Mouse (Mus musculus) ovary, postnatal 10 days (tissue): ENCODE measurements around the gene Wdr34.
"Not testable (repeated sequence)": the region's sequence is repeated elsewhere in the genome, so short reads cannot be mapped to it uniquely, and the experiment has no call there.

Source experiments
- DNase-seq: peaks from one replicate; pipeline ENCODE4 v3.0.0; 2022; ENCODE audit warnings: low spot score

Gene Wdr34

DNA sequence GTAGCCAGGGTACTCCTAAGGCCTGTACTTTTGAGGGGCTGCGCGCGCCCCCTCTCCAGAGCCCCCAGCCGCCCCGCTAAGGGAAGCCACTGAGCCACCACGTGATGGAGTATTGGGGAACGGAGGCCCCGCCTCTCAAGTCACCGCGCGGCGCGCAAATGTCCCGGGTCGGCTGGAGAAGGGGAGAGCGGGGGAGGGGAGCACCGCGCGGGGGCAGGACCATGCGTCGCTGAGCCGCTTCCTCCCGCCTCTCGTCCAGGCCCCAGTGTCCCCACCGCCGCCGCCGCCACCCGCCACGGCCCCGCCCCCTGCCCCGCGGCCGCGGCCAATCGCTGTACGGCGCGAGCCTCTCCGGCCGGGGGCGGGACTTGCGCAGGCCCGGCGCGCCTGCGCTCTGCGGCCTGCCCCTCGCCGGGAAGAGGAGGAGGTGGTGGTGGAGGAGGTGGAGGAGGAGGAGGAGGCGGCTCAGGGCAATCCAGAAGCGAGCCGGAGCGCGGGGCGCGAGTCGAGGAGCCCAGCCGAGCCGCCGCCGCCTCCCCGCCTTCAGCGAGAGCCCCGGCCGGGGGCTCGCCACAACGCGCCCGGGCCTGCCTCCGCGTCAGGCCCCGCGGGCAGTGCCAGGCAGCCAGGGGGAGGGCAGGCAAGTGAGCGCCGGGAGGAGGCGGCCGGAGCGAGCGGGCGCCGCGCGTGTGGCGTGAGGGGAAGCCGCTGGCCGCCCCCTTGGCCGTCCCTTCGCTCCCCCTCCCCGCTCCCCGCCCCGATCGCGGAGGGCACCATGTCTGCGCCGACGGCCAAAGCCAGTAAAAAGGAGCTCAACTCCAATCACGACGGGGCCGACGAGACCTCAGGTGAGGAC is 17.6 kb upstream of the Wdr34 start:
- DNase-seq: peak; percentile 82

DNA sequence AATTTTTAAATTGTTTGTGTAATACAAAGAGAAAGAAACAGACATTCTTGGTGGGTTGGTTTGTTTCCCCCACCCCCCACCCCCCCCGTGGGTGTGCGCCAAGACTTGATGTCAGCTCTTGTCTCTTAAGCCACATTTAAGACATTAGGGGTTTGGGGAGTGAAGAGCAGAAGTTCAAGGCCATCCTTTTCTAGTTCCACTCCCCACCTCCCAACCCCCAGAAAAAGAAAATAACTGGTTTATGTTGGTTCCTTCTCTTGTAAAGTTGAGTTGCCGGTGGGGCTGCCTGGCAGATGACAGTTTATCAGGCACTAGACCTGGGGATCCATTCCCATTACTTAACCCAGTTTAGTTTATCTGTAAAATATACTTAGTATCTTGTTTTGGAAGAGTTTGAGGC is 15.6 kb upstream of the Wdr34 start:
- DNase-seq: no peak

DNA sequence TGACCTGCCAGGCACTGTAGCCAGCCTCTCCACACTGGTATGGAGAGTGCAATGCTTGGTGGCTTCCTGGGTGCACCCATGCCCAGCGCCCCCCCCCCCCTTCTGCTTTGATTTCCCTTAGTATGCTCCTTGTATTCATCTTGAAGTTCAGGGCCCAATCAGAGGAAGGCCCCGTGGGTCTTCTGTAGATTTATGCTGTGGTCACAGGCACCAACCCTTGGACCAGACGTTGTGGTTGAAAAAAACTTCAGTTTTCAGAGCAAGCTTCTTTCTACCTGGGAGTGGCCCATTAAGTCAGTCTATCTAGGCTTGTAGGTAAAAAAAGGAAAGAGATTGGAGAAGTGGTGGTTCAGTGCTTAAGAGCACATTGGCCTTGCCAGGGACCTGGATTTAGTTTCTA is 15.1 kb upstream of the Wdr34 start:
- no peak for DNase-seq

DNA sequence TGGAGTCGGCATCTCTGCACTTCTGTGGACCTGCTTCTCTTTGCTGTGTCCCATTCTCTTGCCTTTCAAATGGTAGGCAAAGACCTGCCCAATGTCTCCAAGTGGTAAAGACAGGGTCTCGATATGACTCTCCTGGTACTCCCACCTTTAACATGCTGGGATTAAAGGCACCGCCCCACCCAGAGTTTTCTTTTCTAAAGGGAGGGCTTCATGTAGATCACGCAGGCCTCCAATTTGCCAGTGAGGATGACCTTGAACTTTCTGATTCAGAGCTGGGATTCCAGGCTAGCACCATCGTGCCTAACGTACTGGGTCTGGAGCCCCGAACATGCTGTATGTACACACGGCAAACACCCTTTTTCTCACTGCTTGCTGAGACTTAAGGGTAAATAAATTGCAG is 14.6 kb upstream of the Wdr34 start:
- no peak for DNase-seq

DNA sequence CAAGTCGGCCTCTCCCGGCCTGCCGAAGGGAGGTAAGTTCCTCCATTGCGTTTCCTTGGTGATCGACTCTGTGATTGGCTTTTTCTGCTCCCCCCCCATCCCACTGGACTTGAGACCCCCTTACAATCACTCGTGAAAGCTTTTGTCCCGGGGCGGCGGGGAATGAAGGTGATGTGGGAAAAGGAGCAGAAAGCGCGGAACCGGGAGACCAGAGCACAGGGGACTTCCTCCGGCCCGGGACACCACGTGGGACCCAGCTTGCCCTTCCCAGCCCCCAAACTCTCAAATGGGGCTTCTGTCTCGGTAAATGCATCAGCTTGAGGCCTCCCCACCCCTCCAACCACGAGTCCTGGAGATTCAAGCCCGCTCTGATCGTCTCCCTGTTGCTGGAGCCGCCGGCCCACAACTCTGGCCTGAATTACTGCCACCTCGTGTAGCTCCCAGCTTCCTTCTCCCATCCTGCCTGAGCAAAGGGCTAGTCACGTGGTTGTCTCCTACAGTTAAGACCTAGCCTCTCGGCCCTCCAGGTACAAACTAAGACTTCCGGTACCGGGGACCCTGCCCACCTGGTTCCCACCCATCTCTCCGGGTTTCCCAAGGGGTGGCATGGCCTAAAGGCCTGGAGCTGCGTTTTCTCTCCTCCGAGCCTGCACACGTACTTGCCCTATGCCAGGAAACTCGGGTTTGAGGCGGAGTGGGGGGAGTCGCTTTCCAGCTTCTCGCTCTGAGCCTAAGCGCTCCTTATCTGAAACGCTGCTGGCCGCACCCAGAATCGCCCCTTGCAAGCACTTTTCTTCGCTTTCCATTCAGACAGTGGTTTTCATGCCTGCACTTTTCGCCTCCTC is 13.8 kb upstream of the Wdr34 start:
- DNase-seq: peak; percentile 52

DNA sequence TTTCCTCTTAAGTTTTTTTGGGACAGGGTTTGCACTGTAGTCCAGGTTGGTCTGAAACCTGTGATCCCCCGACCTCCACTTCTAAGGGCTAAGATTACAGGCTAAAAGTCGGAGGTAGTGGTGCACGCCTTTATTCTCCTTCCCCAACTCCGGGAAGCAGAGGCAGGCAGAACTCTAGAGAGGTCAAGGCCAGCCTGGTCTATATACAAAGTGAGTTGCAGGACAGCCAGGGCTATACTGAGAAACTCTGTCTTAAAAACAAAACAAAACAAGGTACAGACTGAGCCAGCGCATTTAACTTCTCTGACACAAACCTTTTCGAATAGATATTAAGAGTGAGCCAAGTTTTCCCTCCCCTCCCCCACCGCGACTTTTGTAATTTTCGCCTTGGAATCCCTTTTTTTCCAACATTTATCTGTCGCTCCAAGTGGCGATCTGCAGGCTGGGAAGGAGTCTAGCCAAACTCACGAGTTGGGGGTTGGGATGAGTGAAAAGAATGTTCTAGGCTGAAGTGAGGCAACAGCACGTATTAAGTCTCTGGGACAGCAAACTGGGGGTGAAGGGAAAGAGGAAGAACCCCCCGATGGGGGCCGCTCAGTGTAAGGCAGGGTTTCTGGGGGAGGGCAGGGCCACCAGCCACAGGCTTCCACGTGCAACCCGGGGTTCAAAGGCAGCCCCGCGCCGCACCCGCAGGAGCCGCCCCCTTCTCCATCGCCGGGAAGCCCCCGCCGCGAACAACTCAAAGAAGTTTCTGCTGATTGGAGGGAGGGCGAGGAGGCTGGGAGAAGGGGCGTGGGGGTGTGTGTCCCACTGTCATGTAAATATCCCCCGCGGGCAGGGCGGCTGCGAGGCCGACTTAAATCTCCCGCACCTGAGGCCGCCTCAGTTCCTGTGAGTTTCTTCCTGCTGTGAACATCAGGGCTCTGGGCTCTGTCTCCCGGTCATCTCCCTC is 12.8 kb upstream of the Wdr34 start:
- DNase-seq: peak; percentile 51

DNA sequence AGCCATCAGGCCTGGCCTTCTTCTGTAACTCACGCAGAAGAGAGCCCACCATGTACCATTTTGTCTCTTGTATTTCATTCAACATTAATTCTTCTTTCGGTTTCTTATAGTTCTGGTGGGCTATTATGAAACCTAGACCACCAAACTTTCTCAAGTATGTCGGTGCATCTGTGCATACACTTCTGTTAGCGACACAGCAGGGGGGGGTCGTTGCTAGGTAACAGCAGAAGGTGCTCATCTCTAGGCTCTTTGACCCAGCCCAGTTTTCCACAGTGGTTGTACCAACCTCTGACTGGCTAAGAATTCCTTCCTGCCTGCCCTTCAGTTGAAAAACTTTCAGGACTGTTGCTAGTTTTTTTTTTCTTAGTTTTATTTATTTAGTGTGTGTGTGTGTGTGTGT is 9.7 kb upstream of the Wdr34 start:
- DNase-seq: no peak

DNA sequence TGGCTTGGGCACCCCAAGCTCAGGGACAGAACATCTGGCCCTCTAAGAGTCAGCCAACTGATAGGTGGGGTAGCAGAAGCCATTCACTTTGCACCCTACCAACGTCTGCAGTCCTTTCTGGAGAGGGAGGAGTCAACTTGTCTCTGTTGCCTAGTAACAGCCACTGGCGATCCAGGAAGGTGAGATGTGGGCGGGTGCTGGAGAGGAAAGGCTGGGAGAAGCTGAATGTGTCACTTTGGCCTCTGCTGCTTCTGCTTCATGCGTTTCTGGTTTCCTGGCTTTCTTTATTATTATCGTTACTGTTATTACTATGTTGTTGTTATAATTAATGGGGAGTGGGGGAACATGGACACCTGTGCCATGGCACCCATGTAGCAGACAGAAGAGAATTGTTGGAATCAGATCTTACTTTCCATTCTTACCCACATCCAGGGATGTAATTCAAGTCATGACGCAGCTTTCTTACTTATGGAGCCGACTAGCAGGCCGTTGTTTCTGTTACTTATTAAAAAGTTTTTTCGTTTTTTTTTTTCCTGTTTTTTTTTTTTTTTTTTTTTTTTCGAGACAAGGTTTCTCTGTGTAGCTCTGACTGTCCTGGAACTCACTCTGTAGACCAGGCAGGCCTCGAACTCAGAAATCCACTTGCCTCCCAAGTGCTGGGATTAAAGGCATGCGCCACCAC is 8.7 kb upstream of the Wdr34 start, which contains the start of gene Set:
Gene Set (plus strand): TSS at position 156 of the 682 bp plus-strand sequence.
- no peak for DNase-seq

DNA sequence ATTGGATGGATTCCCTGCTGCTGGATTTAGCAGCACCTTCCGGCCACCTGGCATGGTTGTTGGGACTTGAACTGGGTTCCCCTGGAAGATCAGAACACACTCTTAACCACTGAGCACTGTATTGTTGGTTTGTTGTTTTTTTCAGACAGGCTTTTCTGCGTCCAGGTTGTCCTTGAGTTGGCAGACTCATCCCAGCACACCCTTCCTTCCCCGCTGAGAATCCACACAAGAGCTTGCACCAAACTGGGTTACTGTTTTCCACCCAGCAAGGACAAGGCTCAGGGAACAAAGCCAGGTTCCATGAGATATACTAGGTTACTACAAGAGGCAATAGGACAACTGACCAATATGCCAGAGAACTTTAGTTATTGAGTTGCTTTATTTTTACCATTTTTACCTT is 8.1 kb upstream of the Wdr34 start:
- DNase-seq: no peak

DNA sequence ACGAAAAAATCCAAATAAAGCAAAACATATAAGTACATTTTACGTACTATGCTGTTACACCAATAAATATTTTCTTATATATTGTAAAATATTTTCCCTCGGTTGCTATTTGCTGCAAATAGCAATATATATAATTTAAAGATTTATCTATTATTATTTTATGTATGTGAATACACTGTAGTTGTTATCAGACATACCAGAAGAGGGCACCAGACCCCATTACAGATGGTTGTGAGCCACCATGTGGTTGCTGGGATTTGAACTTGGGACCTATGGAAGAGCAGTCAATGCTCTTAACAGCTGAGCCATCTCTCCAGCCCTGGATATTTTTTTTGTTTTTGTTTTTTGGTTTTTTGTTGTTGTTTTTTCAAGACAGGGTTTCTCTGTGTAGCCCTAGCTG is 6.6 kb upstream of the Wdr34 start:
- DNase-seq: not testable (repeated sequence)

DNA sequence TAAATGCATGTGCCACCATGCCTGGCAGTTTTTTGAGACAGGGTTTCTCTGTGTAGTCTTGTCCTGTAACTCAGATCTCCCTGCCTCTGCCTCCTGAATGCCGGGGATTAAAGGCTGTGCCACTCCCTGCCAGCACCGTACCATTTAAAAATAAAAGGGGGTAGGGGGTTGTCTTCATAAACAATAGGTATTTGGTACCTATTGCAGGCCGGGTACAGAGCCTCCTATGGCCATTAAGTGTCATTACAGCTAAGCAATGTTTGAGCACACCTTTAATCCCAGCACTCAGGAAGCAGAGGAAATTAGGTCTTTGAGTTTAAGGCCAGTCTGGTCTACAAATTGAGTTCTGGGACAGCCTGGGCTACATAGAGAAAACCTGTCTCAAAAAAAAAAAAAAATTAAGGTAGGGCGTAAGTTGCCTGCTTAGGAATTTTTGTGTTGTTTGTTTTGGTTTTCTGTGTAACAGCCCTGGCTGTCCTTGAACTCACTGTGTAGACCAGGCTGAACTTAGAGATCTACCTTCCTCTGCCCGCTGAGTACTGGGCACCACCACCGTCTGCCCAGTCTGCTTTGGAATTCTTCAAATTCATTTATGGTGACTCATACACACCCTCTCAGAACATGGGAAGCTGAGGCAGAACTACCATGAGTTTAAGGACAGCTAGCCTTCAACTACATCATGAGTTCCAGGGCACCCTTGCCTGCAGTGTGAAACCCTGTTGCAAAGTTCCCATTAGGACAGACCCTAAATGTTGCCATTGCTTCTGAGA is 3.5 kb upstream of the Wdr34 start:
- DNase-seq: no peak

DNA sequence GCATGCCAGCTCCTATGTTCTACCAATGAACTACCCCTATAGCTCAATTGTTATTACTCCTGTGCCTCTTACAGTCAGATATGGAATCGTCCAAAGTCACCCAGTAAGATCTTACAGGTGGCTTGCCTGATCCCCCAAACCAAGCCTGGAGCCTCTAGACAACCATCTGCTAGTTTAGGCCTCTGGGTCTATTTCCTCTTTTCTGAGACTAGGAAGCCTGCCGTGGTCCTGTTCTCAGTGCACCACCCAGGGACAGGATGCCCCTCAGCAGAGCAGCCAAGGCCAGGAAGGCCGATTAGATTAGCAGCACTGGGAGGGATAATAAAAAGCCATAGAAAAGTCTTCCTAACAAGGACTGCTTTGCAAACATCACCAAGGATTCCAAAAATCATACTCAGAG is 1.1 kb upstream of the Wdr34 start:
- no peak for DNase-seq

DNA sequence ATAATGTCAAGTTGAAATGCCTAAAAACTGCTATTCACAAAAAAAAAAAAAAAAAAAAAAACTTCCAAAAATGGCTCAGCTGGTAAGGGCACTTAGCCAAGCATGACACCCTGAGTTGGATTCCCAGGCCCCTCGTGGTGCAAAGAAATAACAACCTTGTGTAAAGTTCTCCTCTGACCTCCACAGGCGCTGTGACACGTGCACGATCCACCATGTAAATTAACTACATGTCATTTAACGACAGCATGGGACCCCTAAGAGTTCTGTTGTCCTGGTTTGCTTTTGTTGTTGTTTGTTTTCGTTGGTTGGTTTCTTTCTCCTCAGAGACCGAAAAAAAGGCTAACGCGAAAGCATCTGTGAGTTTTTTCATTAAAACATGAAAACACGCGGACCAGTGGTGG is 580 bp downstream of the Wdr34 start:
- no peak for DNase-seq

DNA sequence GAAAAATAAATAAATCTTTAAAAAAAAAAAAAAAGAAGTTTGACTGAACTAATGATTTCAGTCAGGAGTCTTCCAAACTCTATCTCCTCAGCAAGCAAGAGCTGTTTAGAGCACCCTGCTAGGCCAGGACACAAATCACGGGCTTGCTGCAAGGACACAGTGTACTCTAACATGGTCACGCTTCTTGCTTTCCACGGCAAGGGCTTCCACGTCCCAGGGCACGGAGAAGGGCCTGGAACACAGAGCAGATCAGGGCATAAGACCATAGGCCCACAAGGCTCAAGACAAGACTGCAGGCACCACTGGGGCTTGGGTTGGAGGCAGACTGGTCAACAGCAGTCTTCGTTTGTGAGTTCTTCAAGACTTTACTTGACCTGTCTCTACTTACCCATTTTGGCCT is 1.6 kb downstream of the Wdr34 start:
- DNase-seq: no peak

DNA sequence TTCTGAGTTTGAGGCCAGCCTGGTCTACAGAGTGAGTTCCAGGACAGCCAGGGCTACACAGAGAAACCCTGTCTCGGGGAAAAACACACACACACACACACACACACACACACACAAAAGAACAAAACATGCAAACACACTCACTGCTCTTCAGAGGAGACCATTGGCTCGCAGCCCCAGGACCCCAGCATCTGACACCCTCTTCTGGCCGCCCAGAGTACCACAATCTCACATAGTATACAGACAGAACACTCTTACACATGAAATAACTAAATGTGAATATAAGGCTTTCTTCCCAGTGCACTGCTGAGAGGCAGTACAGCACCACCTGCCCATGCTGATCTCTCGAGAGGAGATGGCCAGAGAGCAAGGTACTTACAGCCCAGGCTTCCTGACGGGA is 4.1 kb downstream of the Wdr34 start:
- DNase-seq: no peak

DNA sequence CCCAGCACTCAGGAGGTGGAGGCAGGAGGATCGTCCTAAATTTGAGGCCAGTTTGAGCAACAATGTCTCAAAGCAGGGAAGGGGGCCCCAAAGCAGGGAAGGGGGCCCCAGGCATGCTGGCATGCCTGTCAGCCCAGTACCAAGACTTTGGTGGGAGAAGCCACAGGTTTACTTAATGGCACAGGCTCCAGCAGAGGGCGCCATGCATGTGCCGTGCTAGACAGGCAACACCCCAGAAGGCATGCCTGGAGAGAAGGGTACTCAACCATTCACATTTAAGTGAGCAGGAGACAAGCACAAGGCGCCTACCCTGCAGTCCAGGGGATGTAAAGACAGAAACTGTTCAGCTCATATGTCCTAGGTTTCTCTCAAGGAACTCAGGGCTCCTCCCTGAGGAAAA is 6.2 kb downstream of the Wdr34 start:
- DNase-seq: peak; percentile 49

DNA sequence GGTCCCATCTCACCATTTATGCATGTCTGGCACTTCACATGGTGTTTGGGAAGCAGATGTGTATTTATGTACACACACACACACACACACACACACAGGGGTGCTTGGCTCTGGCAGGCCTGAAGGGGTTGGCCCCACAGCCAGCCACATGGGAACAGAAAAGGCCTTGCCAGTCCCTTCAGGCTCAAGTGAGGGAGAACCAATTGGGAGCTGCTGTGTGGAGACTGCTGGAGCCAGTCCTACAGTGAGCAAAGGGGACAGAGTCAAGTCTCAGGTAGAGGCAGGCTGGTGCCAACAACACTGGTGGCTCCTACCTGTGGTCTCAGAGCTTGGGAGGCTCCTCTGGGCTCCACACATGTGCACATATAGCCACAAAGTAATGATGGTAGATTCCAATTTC is 9.0 kb downstream of the Wdr34 start:
- no peak for DNase-seq

DNA sequence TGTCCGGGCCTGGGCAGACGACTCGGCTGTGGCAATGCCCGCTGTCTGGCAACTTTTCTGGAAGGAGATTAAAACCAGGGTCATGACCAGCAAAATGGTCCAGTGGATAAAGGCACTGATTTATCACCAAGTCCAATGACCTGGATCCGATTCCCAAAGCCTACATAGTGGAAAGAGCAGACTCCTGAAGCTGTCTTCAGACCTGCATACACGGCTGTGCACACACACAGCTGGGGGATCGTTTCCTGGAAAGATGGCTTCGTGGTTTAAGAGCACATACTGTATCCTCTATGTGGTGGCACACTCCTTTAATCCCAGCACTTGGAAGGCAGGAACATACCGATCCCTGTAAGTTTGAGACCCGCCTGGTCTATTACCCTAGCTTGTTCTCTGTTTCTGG is 10.3 kb downstream of the Wdr34 start:
- no peak for DNase-seq

DNA sequence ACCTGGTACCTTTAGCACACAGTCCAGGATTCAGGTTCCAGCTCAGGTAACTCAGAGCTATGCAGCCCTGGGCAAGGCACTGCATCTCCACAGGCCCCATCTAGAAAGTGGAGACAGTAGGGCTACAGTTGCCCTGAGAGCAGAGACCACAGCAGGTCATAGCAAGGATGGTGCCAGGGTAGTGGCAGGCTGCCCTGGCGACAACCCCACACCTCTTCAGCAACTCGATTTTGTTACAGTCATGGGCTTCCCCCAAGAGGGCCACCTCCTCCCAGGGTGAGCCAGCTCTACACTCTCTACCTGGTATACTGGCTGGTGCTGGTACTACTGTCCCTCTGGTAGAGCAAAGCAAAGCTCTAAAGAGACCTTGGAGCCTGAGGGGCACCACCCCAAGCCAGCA is 10.9 kb downstream of the Wdr34 start:
- DNase-seq: no peak

DNA sequence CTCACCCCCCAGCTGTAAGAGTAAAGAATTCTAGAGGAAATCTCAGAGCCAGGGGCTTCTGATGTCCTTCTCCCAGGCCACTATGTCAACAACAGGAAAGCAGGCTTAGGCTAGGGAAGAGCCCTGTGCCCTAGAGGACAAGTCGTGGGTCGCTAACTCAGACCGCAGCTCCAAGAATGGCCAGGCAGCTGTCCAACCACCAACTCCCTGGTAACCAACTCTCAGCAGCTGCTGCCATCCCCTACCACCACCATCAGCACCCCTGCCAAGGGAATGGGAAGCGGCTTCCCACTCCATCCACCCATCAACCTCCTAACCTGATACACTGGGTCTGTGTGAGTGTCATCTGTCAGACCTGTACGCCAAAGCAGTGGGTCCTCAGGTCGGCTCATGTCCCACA is 15.7 kb downstream of the Wdr34 start:
- no peak for DNase-seq
